Mouse (Mus musculus): ENCODE data around the gene Dok3.
A peak's percentile ranks its signal among the peaks of the same experiment; 100 is the strongest.
"Not testable (repeated sequence)": the region's sequence is repeated elsewhere in the genome, so short reads cannot be mapped to it uniquely, and the experiment has no call there.

Gene Dok3

GRCm38 (mm10) chr13:55529198-55529915 is at the start of gene Dok3:
TSS of gene Dok3 (minus strand) at chr13:55529296.
- no peak for DNase-seq

GRCm38 (mm10) chr13:55578086-55578485 is 49.0 kb upstream of the Dok3 start:
- DNase-seq: no peak

GRCm38 (mm10) chr13:55576872-55577271 is 47.8 kb upstream of the Dok3 start:
- not testable (repeated sequence) for DNase-seq

GRCm38 (mm10) chr13:55575932-55576331 is 46.8 kb upstream of the Dok3 start:
- DNase-seq: no peak

- no peak for DNase-seq
Measured at GRCm38 (mm10) chr13:55574321-55574720, 45.2 kb upstream of the Dok3 start.

GRCm38 (mm10) chr13:55573432-55573831 is 44.3 kb upstream of the Dok3 start, which contains the start of gene Tmed9:
TSS of gene Tmed9 (plus strand) at chr13:55573732.
- DNase-seq: no peak

- DNase-seq: no peak
Measured at GRCm38 (mm10) chr13:55571977-55572376, 42.9 kb upstream of the Dok3 start.

- DNase-seq: peak; percentile 93
Measured at GRCm38 (mm10) chr13:55571027-55571751, 42.1 kb upstream of the Dok3 start, which contains the start of gene Fam193b. TSS of gene Fam193b (minus strand) at chr13:55571120.

- DNase-seq: peak; percentile 61
Measured at GRCm38 (mm10) chr13:55570286-55570973, 41.3 kb upstream of the Dok3 start.

GRCm38 (mm10) chr13:55569726-55570285 is 40.7 kb upstream of the Dok3 start:
- DNase-seq: peak; percentile 52

GRCm38 (mm10) chr13:55568524-55568923 is 39.4 kb upstream of the Dok3 start:
- not testable (repeated sequence) for DNase-seq

- no peak for DNase-seq
Measured at GRCm38 (mm10) chr13:55567949-55568348, 38.9 kb upstream of the Dok3 start.

GRCm38 (mm10) chr13:55567001-55567400 is 37.9 kb upstream of the Dok3 start:
- no peak for DNase-seq

GRCm38 (mm10) chr13:55563266-55563879 is 34.3 kb upstream of the Dok3 start:
- DNase-seq: no peak

GRCm38 (mm10) chr13:55557499-55557898 is 28.4 kb upstream of the Dok3 start:
- DNase-seq: no peak

GRCm38 (mm10) chr13:55555921-55556320 is 26.8 kb upstream of the Dok3 start:
- DNase-seq: no peak

GRCm38 (mm10) chr13:55549061-55549460 is 20.0 kb upstream of the Dok3 start:
- no peak for DNase-seq

- DNase-seq: no peak
Measured at GRCm38 (mm10) chr13:55548426-55548825, 19.3 kb upstream of the Dok3 start.

GRCm38 (mm10) chr13:55547916-55548315 is 18.8 kb upstream of the Dok3 start:
- DNase-seq: no peak

GRCm38 (mm10) chr13:55544792-55545191 is 15.7 kb upstream of the Dok3 start:
- no peak for DNase-seq

- no peak for DNase-seq
Measured at GRCm38 (mm10) chr13:55543447-55543846, 14.4 kb upstream of the Dok3 start.

- peak; percentile 23 for DNase-seq
Measured at GRCm38 (mm10) chr13:55542891-55543290, 13.8 kb upstream of the Dok3 start.

- DNase-seq: no peak
Measured at GRCm38 (mm10) chr13:55540933-55541332, 11.8 kb upstream of the Dok3 start.
